Mouse (Mus musculus) heart, adult 2 months (tissue): ENCODE measurements around the gene Gm10306.

Experiments used
- CTCF ChIP-seq: fragments of 200-600 bp; IDR thresholded peaks from 2 replicates; pipeline ENCODE4 v1.8.1; 2022; ENCODE audit warnings: antibody characterized with exemption, mild to moderate bottlenecking, moderate library complexity
- EP300 ChIP-seq: fragments of 200-500 bp; IDR thresholded peaks from 2 replicates; pipeline ENCODE4 v1.6.1; 2011; ENCODE audit warnings: low read depth, low read length, control low read depth; ENCODE audit not compliant: insufficient read depth
- POLR2A ChIP-seq: fragments of 200-500 bp; IDR thresholded peaks from 2 replicates; pipeline ENCODE4 v1.6.1; 2011; ENCODE audit warnings: mild to moderate bottlenecking, low read depth, low read length, control low read depth; ENCODE audit not compliant: insufficient read depth

GRCm38 (mm10) chr4:94543041-94543440, 13.3 kb upstream of the Gm10306 start:
- TF ChIP-seq EP300 (no peak), CTCF (peak; percentile 14; the same call in 1 of the 2 replicates), POLR2A (no peak)
